Mouse (Mus musculus) bone marrow, adult 2 months (tissue): ENCODE results near the gene Fyttd1.

Experiments used
- CTCF ChIP-seq: fragments of 200-500 bp; IDR thresholded peaks from 2 replicates; pipeline ENCODE4 v1.5.1; 2011; ENCODE audit warnings: low read length, control low read depth; ENCODE audit not compliant: control insufficient read depth, insufficient read depth
- POLR2A ChIP-seq: fragments of 200-500 bp; IDR thresholded peaks from 2 replicates; pipeline ENCODE4 v1.6.1; 2011; ENCODE audit warnings: low read depth, mild to moderate bottlenecking, control low read depth, low read length, borderline replicate concordance; ENCODE audit not compliant: control insufficient read depth

- TF ChIP-seq CTCF = no peak
- no peak for TF ChIP-seq POLR2A
These were observed 48.2 kb upstream of the Fyttd1 start for GRCm38 (mm10) chr16:32829104-32829503.
